Mouse (Mus musculus) adrenal gland, adult 18-20 months (tissue): ENCODE results near the gene Kmt2d. TPM values are rescaled to one million over a fixed set of nuclear protein-coding genes. Genes with fewer than 3 reads are reported as not detected.
"Not testable (repeated sequence)": the region's sequence is repeated elsewhere in the genome, so short reads cannot be mapped to it uniquely, and the experiment has no call there.

ENCODE experiments used
- DNase-seq, 2 experiments: peaks; one replicate each; pipeline ENCODE4 v3.0.0; 2021 to 2022; ENCODE audit warnings: low spot score in 2 of 2
- total RNA-seq, 2 experiments: library from RNA; stranded (reverse); gene quantifications; 1 replicate in 1 of 2; 2 replicates in 1 of 2; pipeline ENCODE4 v1.2.3; 2021

Gene Kmt2d
- total RNA-seq, 2 experiments from 2014 or later: 54.6 to 59.5 TPM

GRCm38 (mm10) chr15:98832161-98833058, 38.6 kb downstream of the Kmt2d start:
- peak in 1 of 2 experiments; percentile 21 for DNase-seq

GRCm38 (mm10) chr15:98831684-98832035, 39.3 kb downstream of the Kmt2d start:
- DNase-seq: no peak

- peak; percentile 95 for DNase-seq
These were observed 40.0 kb downstream of the Kmt2d start, which contains the start of gene Prkag1 for GRCm38 (mm10) chr15:98830736-98831683. Prkag1 (minus strand) TSS chr15:98831521.

- no peak for DNase-seq
These were observed 43.4 kb downstream of the Kmt2d start for GRCm38 (mm10) chr15:98827611-98828011.

GRCm38 (mm10) chr15:98823434-98823833, 47.6 kb downstream of the Kmt2d start:
- DNase-seq: peak in 1 of 2 experiments; percentile 26

- no peak for DNase-seq
These were observed 48.9 kb downstream of the Kmt2d start for GRCm38 (mm10) chr15:98822147-98822546.

- no peak for DNase-seq
These were observed 49.6 kb downstream of the Kmt2d start for GRCm38 (mm10) chr15:98821403-98821802.

- no peak for DNase-seq
These were observed 50.1 kb downstream of the Kmt2d start for GRCm38 (mm10) chr15:98820937-98821336.

GRCm38 (mm10) chr15:98818171-98818570, 52.8 kb downstream of the Kmt2d start:
- no peak for DNase-seq

- DNase-seq: no peak
These were observed 58.1 kb downstream of the Kmt2d start for GRCm38 (mm10) chr15:98812741-98813424.

- DNase-seq: not testable (repeated sequence)
These were observed 60.8 kb downstream of the Kmt2d start for GRCm38 (mm10) chr15:98810212-98810611.

GRCm38 (mm10) chr15:98809390-98809789, 61.6 kb downstream of the Kmt2d start, which contains the start of gene Ddn:
Ddn (minus strand) TSS chr15:98809490.
- DNase-seq: no peak

GRCm38 (mm10) chr15:98808651-98809134, 62.3 kb downstream of the Kmt2d start:
- DNase-seq: no peak

GRCm38 (mm10) chr15:98807895-98808650, 62.9 kb downstream of the Kmt2d start:
- DNase-seq: no peak

GRCm38 (mm10) chr15:98806809-98807770, 63.9 kb downstream of the Kmt2d start:
- DNase-seq: no peak

GRCm38 (mm10) chr15:98806071-98806808, 64.8 kb downstream of the Kmt2d start:
- DNase-seq: no peak

GRCm38 (mm10) chr15:98805324-98806040, 65.5 kb downstream of the Kmt2d start:
- peak; percentile 58 to 65 for DNase-seq
